Mouse (Mus musculus) lung, adult 2 months (tissue): ENCODE results near the gene Insl6. TPM values are rescaled to one million over a fixed set of nuclear protein-coding genes. Genes with fewer than 3 reads are reported as not detected.

Experiments used
- DNase-seq: peaks from one replicate; pipeline ENCODE4 v3.0.0; 2022
- H3K4me1 ChIP-seq: fragments of 200-500 bp; 2 replicates; pipeline ENCODE4 v1.6.1; 2011; ENCODE audit warnings: low read length; ENCODE audit not compliant: control insufficient read depth, insufficient read depth
- H3K4me3 ChIP-seq: fragments of 200-500 bp; replicated peaks from 2 replicates; pipeline ENCODE3; 2011; ENCODE audit warnings: low read depth, mild to moderate bottlenecking, control low read depth, low read length; ENCODE audit errors: extremely low read depth
- CTCF ChIP-seq: fragments of 200-500 bp; IDR thresholded peaks from 2 replicates; pipeline ENCODE4 v1.5.1; 2011; ENCODE audit warnings: mild to moderate bottlenecking, low read length, control low read depth; ENCODE audit not compliant: insufficient read depth
- POLR2A ChIP-seq: fragments of 200-500 bp; IDR thresholded peaks from 2 replicates; pipeline ENCODE4 v1.6.1; 2011; ENCODE audit warnings: low read depth, mild to moderate bottlenecking, control low read depth, low read length, borderline replicate concordance; ENCODE audit errors: extremely low read depth
- WGBS: fragments of 180-500 bp; shearing (Covaris S2); methylation state at CpG from one replicate; pipeline ENCODE4 v1.1.7; 2018; 5-methylcytosine and 5-hydroxymethylcytosine counted together
- polyA plus RNA-seq: library from polyadenylated mRNA; depleted of rRNA; stranded (reverse); fragments of >200 nt; gene quantifications from 2 replicates; pipeline ENCODE4 v1.2.3, GENCODE M21; 2012; rRNA removed

Gene Insl6
- polyA plus RNA-seq, result 0.82 TPM in 1 of 2 replicates, not detected in the other

- DNase-seq, result peak; percentile 58
- 3% methylated on average over 31 of the region's 31 CpGs for WGBS
- Histone ChIP-seq H3K4me1 (no peaks in the 10 kb centered on the region), H3K4me3 (peak within 1 kb of the TSS; percentile 20)
- TF ChIP-seq CTCF (no peak), POLR2A (no peak)
These were observed at the start of gene Insl6 for GRCm38 (mm10) chr19:29325053-29325851. TSS of gene Insl6 (minus strand) at chr19:29325356.

DNA sequence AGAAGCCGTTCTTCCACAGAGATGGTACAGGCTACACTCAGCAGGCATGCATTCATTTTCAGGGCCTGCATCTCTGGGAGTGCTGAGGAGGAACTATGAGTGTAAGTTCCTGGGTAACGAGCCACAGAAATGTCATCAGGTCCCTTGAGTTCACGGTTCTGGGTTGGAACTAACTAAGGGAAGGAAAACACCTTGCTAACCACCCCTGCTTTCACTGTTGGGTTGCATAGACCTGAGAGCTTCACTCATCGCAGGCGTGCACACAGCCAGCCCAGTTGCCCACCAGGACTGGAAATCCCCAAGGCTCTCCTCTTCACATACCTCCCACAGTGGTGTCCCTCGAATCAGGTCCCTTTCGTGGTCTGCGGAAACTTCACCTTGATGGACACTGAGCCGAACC lies 49.8 kb upstream of the Insl6 start:
- WGBS, result 91% methylated on average over 9 of the region's 9 CpGs
- Histone ChIP-seq H3K4me3 (no peak overlapping the region), H3K4me1 (peaks cover 6% of the 10 kb centered on the region)
- DNase-seq, result no peak
- TF ChIP-seq CTCF, result no peak

DNA sequence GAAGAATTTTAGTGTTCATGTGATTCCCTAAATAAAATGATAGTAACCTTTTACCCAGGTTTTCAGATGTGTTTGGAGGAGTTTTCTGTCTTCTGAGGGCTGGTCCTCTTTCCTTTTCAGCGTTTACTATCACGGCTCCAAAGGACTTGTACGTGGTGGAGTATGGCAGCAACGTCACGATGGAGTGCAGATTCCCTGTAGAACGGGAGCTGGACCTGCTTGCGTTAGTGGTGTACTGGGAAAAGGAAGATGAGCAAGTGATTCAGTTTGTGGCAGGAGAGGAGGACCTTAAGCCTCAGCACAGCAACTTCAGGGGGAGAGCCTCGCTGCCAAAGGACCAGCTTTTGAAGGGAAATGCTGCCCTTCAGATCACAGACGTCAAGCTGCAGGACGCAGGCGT lies 48.3 kb upstream of the Insl6 start:
- WGBS, result 54% methylated on average over 11 of the region's 11 CpGs
- TF ChIP-seq CTCF, result no peak
- TF ChIP-seq POLR2A, result no peak
- DNase-seq, result no peak
- peaks cover 6% of the 10 kb centered on the region for H3K4me1 ChIP-seq
- H3K4me3 ChIP-seq, result no peak overlapping the region

DNA sequence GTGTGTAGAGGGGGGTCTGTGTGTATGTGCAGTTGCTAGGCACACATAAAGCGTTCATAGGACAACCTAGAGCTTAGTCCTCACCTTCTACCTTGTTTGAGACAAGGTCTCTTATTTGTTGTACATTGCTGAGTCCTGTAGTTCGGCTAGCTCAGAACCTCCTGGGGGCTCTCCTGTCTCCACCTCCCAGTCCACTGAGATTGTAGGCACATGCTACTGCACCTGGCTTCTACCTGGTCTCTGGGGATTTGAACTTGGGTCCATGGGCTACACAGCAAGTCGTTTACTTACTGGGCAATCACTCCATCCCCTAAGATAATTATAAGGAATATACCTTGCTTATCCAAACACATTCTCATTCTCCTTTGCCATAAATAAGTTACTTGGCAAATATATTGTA lies 47.5 kb upstream of the Insl6 start:
- no peak overlapping the region for H3K4me3 ChIP-seq
- peaks cover 6% of the 10 kb centered on the region for H3K4me1 ChIP-seq
- TF ChIP-seq POLR2A, result no peak
- TF ChIP-seq CTCF, result no peak
- WGBS, result 73% methylated on average over 3 of the region's 3 CpGs
- DNase-seq, result no peak

DNA sequence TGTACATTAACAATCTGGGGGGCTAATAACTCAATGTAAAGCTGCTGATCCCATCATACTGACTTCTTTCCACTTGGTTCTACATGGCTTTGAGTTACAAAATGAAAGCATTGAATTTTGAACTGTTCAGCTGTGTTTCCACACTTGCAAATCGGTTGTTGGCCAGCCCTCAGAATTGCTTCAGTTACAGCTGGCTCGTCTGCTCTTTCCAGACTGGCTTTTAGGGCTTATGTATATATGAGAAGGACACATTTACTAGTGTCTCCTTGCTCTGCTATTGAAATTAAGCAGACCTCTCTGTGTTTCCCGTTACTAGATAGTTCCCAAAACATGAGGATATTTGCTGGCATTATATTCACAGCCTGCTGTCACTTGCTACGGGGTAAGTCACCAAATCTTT lies 47.0 kb upstream of the Insl6 start:
- Histone ChIP-seq H3K4me3 (peak overlapping the region; percentile 68), H3K4me1 (peaks cover 6% of the 10 kb centered on the region)
- 28% methylated on average over 4 of the region's 4 CpGs for WGBS
- no peak for TF ChIP-seq CTCF
- no peak for TF ChIP-seq POLR2A
- no peak for DNase-seq

DNA sequence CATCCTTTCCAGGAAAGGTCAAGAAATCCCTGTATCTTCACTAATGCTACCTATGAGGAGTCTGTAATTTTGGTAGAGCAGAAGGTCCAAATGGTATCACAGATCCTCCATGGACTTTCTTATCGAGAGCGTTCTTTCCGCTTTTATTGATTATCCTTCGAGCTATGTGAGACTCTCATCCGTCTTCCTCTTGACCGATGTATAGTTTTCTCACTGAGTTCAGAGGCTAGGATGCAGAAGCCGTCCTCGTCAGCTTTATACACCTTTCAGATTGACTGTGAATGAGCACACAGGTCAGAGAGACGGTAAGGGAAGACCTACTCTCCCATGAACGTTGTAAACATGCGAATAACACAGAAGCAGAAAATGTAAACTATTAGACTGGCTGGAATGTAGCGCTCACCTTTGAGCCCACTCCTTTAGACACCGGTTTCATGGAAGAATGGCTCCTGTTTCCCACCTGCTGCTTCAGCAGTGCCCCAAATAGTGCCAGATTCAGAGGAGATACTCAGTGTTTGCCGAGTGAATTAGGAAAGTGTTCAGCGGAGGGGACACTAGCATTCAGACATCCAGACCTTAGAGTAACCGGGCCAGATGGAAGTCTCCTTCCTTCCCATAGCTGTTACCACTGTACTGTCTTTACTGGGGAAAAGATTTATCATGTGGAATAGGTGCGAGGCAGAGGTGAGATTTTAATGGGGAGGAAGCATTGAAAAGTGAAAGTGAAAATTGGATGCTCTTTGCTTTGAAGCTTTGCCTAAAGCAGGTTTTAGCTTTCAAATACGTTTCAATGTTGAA lies 46.3 kb upstream of the Insl6 start:
- Histone ChIP-seq H3K4me1 (peaks cover 6% of the 10 kb centered on the region), H3K4me3 (peak overlapping the region; percentile 68)
- WGBS, result 54% methylated on average over 18 of the region's 18 CpGs
- no peak for TF ChIP-seq POLR2A
- DNase-seq, result peak; percentile 30

- no peak for DNase-seq
- no peak overlapping the region for H3K4me3 ChIP-seq
- no peak for TF ChIP-seq CTCF
- TF ChIP-seq POLR2A, result no peak
- 85% methylated on average over 7 of the region's 7 CpGs for WGBS
- H3K4me1 ChIP-seq, result peaks cover 6% of the 10 kb centered on the region
These were observed 45.6 kb upstream of the Insl6 start for GRCm38 (mm10) chr19:29370545-29371283.

GRCm38 (mm10) chr19:29370112-29370511 lies 45.0 kb upstream of the Insl6 start:
- Histone ChIP-seq H3K4me3 (no peak overlapping the region), H3K4me1 (peaks cover 6% of the 10 kb centered on the region)
- no peak for TF ChIP-seq CTCF
- 51% methylated on average over 12 of the region's 12 CpGs for WGBS
- no peak for DNase-seq

DNA sequence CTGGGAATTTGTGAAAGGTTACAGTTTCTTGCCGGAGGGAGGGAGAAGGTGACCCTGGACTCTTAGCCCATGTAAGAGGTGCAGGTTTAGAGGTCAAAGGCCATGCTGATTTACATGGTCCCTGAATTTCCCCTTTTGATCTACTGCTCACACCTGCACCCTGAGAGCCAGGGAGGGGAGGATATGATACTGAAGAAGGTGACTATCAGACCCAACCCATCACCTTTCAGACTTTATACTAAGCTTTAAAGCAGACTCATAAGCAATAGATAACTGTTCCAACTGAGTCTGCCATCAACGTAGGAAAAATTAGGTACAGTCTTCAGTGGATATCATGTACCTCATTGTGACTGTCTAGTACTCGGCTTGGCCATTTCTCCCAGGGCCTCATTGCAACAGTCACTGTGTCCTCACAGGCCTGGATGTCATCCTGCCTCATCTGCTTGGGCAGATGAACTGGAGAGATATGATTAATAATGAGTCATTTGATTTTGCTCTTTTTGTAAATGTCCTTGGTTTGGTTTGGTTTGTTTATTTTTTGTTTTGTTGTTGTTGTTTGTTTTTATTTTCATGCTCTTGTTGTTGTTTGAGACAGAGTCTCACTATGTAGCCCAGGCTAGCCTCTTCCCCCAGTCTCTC lies 43.6 kb upstream of the Insl6 start:
- no peak for TF ChIP-seq POLR2A
- no peak for TF ChIP-seq CTCF
- peaks cover 6% of the 10 kb centered on the region for H3K4me1 ChIP-seq
- H3K4me3 ChIP-seq, result no peak overlapping the region
- 72% methylated on average over 3 of the region's 3 CpGs for WGBS
- no peak for DNase-seq
